Mouse (Mus musculus): Measurements from ENCODE around the gene Fam163a.

GRCm38 (mm10) chr1:156035930-156036737 lies 168.7 kb downstream of the Fam163a start, which contains the start of gene Tor1aip1:
- TF ChIP-seq CTCF (IDR thresholded peaks at IDR 0.05; ENCODE audit: control insufficient read depth, insufficient read depth, insufficient replicate concordance, low read depth, low read length) (peak; percentile 69), POLR2A (IDR thresholded peaks at IDR 0.05; ENCODE audit: control insufficient read depth, low read depth, low read length) (peak; percentile 74)
